In the genomic region with DNA sequence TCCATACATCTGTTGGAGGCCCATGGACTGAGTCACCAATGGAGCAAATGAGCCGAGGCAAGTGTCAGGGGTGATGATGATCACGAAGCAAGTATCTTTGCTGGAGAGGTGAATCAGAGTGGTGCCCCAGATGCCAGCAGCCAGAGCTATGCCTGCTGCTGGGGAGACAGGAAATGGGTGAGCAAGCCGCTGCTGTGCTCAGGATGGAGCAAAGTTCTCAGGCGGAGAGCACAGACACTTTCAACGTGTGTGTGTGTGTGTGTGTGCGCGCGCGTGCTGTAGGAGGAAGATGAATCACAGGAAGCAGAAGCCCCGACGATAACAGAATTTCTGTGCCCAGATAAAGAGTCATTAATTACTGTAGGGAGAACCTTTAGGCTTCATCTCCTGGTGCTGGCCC, we compare ENCODE assay signal across 12 mouse cellular contexts. TPM values are rescaled to one million over a fixed set of nuclear protein-coding genes. Genes with fewer than 3 reads are reported as not detected.
DNase-seq lines count a peak whose midpoint lies in the region; ATAC-seq and TF ChIP-seq lines count a peak whose summit lies in the region.
"Had no signal": no experiment of that assay in that cellular context is flagged by ENCODE, and none has a peak within 500 bp of the region (broad histone marks: within the 10 kb centered on the region; RNA-seq: fewer than 3 reads in every experiment).

No protein-coding gene starts in this region.

- no peaks in the 10 kb centered on the region for H3K27me3 ChIP-seq in heart, embryonic 16.5 days (ENCODE audit: control insufficient read depth, insufficient read depth, low read length)
- no peaks in the 10 kb centered on the region for H3K27me3 ChIP-seq in heart, embryonic 10.5 days (ENCODE audit: insufficient read depth, poor library complexity, severe bottlenecking)
- H3K27me3 ChIP-seq in lung, postnatal 0 days (replicated peaks; ENCODE audit: insufficient read depth, low read length), result no peaks in the 10 kb centered on the region
- H3K27me3 ChIP-seq in splenic B cell, adult 2 months (ENCODE audit: control insufficient read depth, insufficient read depth, low read length, poor library complexity, severe bottlenecking), result no peaks in the 10 kb centered on the region
- H3K27me3 ChIP-seq: heart, embryonic 15.5 days had no signal

- TF ChIP-seq CTCF in lung, postnatal 0 days (IDR thresholded peaks at IDR 0.05), result no peak

- no peak for TF ChIP-seq EP300 in lung, postnatal 0 days (IDR thresholded peaks at IDR 0.05)

- no peak overlapping the region for H3K9ac ChIP-seq in heart, embryonic 16.5 days (ENCODE audit: low read length)
- H3K9ac ChIP-seq in lung, postnatal 0 days (replicated peaks; ENCODE audit: low read depth), result no peak overlapping the region
- H3K9ac ChIP-seq: heart, embryonic 15.5 days had no signal

- intact Hi-C loops in left cerebral cortex, postnatal 25 days (cut with DNase I), result no loop called here

- WGBS in heart, embryonic 16.5 days, result 54% methylated on average over 11 of the region's 11 CpGs
- 62% methylated on average over 11 of the region's 11 CpGs for WGBS in heart, embryonic 10.5 days
- WGBS in lung, postnatal 0 days, result 44% methylated on average over 11 of the region's 11 CpGs

- no peaks in the 10 kb centered on the region for H3K36me3 ChIP-seq in heart, embryonic 16.5 days (ENCODE audit: control insufficient read depth, insufficient read depth)
- no peaks in the 10 kb centered on the region for H3K36me3 ChIP-seq in heart, embryonic 10.5 days
- no peaks in the 10 kb centered on the region for H3K36me3 ChIP-seq in lung, postnatal 0 days (ENCODE audit: insufficient read depth, low read length)
- no peaks in the 10 kb centered on the region for H3K36me3 ChIP-seq in splenic B cell, adult 2 months (ENCODE audit: control insufficient read depth, insufficient read depth, low read length, poor library complexity, severe bottlenecking)
- H3K36me3 ChIP-seq: heart, embryonic 15.5 days had no signal

- no peak overlapping the region for H3K4me3 ChIP-seq in heart, embryonic 16.5 days (ENCODE audit: low read length)
- no peak overlapping the region for H3K4me3 ChIP-seq in heart, embryonic 10.5 days
- no peak overlapping the region for H3K4me3 ChIP-seq in lung, postnatal 0 days (ENCODE audit: low read depth, low read length)
- H3K4me3 ChIP-seq: heart, embryonic 15.5 days had no signal

- H3K4me1 ChIP-seq in heart, embryonic 16.5 days (ENCODE audit: control insufficient read depth, insufficient read depth, low read length), result peaks cover 3% of the 10 kb centered on the region; the same call in 1 of the 2 replicates
- H3K4me1 ChIP-seq in heart, embryonic 10.5 days, result peaks cover 3% of the 10 kb centered on the region; the same call in 1 of the 2 replicates
- H3K4me1 ChIP-seq in lung, postnatal 0 days (ENCODE audit: insufficient read depth, low read depth, low read length), result no peaks in the 10 kb centered on the region
- H3K4me1 ChIP-seq: heart, embryonic 15.5 days had no signal

- H3K4me2 ChIP-seq in heart, embryonic 16.5 days (ENCODE audit: low read depth, low read length), result no peak overlapping the region
- no peak overlapping the region for H3K4me2 ChIP-seq in lung, postnatal 0 days (replicated peaks; ENCODE audit: low read depth, low read length)
- H3K4me2 ChIP-seq: heart, embryonic 15.5 days had no signal

- H3K9me3 ChIP-seq in heart, embryonic 16.5 days (replicated peaks; ENCODE audit: control insufficient read depth, low read length), result no peaks in the 10 kb centered on the region
- H3K9me3 ChIP-seq in heart, embryonic 10.5 days, result no peaks in the 10 kb centered on the region
- no peaks in the 10 kb centered on the region for H3K9me3 ChIP-seq in lung, postnatal 0 days (ENCODE audit: low read length)
- H3K9me3 ChIP-seq: heart, embryonic 15.5 days had no signal

- peak; percentile 58; the same call in 1 of the 2 replicates for ATAC-seq in heart, embryonic 16.5 days (replicated peaks; ENCODE audit: extremely low read depth, insufficient read depth, low FRiP score)
- ATAC-seq in CD4-positive, CD25-positive, alpha-beta regulatory T cell, adult 4 months, result peak; percentile 95
- ATAC-seq in lung, postnatal 0 days, result peak; percentile 81
- ATAC-seq: forebrain, embryonic 16.5 days had no signal

- no peak overlapping the region for H3K27ac ChIP-seq in heart, embryonic 16.5 days (ENCODE audit: low read length)
- no peak overlapping the region for H3K27ac ChIP-seq in heart, embryonic 10.5 days
- no peak overlapping the region for H3K27ac ChIP-seq in lung, postnatal 0 days (ENCODE audit: low read length)
- H3K27ac ChIP-seq: heart, embryonic 15.5 days had no signal

- DNase-seq in heart, embryonic 10.5 days (ENCODE audit: low spot score), result no peak
- peak; percentile 45 for DNase-seq in lung, postnatal 0 days (ENCODE audit: low spot score)
- DNase-seq in splenic B cell, adult 2 months (ENCODE audit: low read depth, low spot score), result peak; percentile 71
- no peak for DNase-seq in ovary, postnatal 10 days (ENCODE audit: low spot score)
- no peak for DNase-seq in urinary bladder, adult 18-20 months (ENCODE audit: low spot score in 2 of 2)
- no peak for DNase-seq in left cerebral cortex, postnatal 25 days (ENCODE audit: low spot score in 2 of 2)
- DNase-seq: embryo, embryonic 11 days had no signal

RNA-seq across cellular contexts. Expression of gene Dntt, which starts 1.9 kb away (rescaled TPM):
- polyA plus RNA-seq in heart, embryonic 16.5 days (2015; fragmentation: Nextera tagmentation; extraction: Ambion mirVana), result 0.28 TPM in 1 of 2 replicates, not detected in the other
- polyA plus RNA-seq in heart, embryonic 10.5 days (2016; fragmentation: Nextera tagmentation; extraction: Ambion mirVana), result 0.06 TPM in 1 of 2 replicates, not detected in the other
- polyA plus RNA-seq in CD4-positive, CD25-positive, alpha-beta regulatory T cell, adult 4 months (2017; shearing (Covaris generic)), result under 1 TPM; 0.54 to 0.66 TPM
- not detected in 2 replicates for polyA plus RNA-seq in lung, postnatal 0 days (2015; fragmentation: Nextera tagmentation; extraction: Ambion mirVana)
- under 1 TPM in 1 of 2 experiments, not detected in 1; 0.16 TPM for total RNA-seq in left cerebral cortex, postnatal 25 days (2021)
- polyA plus RNA-seq: forebrain, embryonic 16.5 days; limb, embryonic 11.5 days had no signal

RNA-seq across cellular contexts. Expression of gene Blnk, which starts 36.7 kb away (rescaled TPM):
- 0.60 and 0.75 TPM in 2 replicates for polyA plus RNA-seq in heart, embryonic 16.5 days (2015; fragmentation: Nextera tagmentation; extraction: Ambion mirVana)
- polyA plus RNA-seq in heart, embryonic 10.5 days (2016; fragmentation: Nextera tagmentation; extraction: Ambion mirVana), result 0.09 and 0.38 TPM in 2 replicates
- 1 to 10 TPM in 1 of 2 experiments, not detected in 1; 3.3 TPM for polyA plus RNA-seq in CD4-positive, CD25-positive, alpha-beta regulatory T cell, adult 4 months (2017; shearing (Covaris generic))
- 0.58 TPM in 2 replicates for polyA plus RNA-seq in lung, postnatal 0 days (2015; fragmentation: Nextera tagmentation; extraction: Ambion mirVana)
- total RNA-seq in left cerebral cortex, postnatal 25 days (2021), result 10 to 100 TPM in 1 of 2 experiments, 1 to 10 TPM in 1; 7.6 to 10.8 TPM

RNA-seq across cellular contexts. Expression of gene Opalin, which starts 45.9 kb away (rescaled TPM):
- polyA plus RNA-seq in heart, embryonic 16.5 days (2015; fragmentation: Nextera tagmentation; extraction: Ambion mirVana), result not detected in 2 replicates
- not detected in 2 replicates for polyA plus RNA-seq in heart, embryonic 10.5 days (2016; fragmentation: Nextera tagmentation; extraction: Ambion mirVana)
- polyA plus RNA-seq in CD4-positive, CD25-positive, alpha-beta regulatory T cell, adult 4 months (2017; shearing (Covaris generic)), result not detected
- polyA plus RNA-seq in lung, postnatal 0 days (2015; fragmentation: Nextera tagmentation; extraction: Ambion mirVana), result 0.08 TPM in 1 of 2 replicates, not detected in the other
- total RNA-seq in left cerebral cortex, postnatal 25 days (2021), result 10 to 100 TPM in 1 of 2 experiments, 1 to 10 TPM in 1; 7.6 to 11.5 TPM
- polyA plus RNA-seq: forebrain, embryonic 16.5 days; heart, embryonic 15.5 days; limb, embryonic 11.5 days had no signal

Comparison
In these comparisons a context has a peak if more than half of its experiments do, and no peak if none do; other contexts are left out.
1. DNase-seq: peak in lung, postnatal 0 days (single experiment) and splenic B cell, adult 2 months (single experiment); none in heart, embryonic 10.5 days (single experiment), ovary, postnatal 10 days (single experiment), urinary bladder, adult 18-20 months (0 of 2) and left cerebral cortex, postnatal 25 days (0 of 2).
2. Peak in every context shown above with its lines, with median percentiles within 50 percentile points of each other: ATAC-seq.